ENCODE assay signal across 30 mouse cellular contexts in the genomic region with DNA sequence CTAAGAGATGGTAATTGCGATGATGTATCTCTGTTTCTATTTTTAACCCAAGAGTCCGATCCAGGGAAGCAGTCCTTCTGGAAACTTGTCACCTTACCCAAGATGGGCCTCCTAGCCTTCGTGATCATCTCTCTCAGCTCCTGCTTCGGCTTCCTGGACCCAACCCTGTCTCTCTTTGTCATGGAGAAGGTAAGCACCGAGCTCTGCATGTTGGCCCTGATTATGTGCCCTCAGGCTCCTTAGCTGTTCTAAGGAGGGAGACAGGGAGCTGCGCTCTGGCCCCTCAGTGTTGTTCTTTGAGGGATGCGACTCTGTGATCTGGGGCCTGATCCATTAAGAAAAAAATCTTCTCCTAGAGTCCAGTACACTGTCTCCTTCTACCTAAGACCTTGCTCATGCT. TPM values are rescaled to one million over a fixed set of nuclear protein-coding genes. Genes with fewer than 3 reads are reported as not detected.
"Had no signal": no experiment of that assay in that cellular context is flagged by ENCODE, and none has a peak within 500 bp of the region (broad histone marks: within the 10 kb centered on the region; RNA-seq: fewer than 3 reads in every experiment).

No protein-coding gene starts in this region.

- H3K4me3 ChIP-seq: gastrocnemius, adult 2 months; heart, embryonic 15.5 days; hindbrain, embryonic 10.5 days; hindbrain, embryonic 12.5 days; intestine, embryonic 15.5 days; layer of hippocampus, adult 2 months; limb, embryonic 13.5 days; limb, embryonic 15.5 days; liver, embryonic 12.5 days had no signal

- H3K9me3 ChIP-seq: heart, embryonic 15.5 days; hindbrain, embryonic 10.5 days; hindbrain, embryonic 12.5 days; intestine, embryonic 15.5 days; limb, embryonic 13.5 days; limb, embryonic 15.5 days; liver, embryonic 12.5 days had no signal

- H3K4me1 ChIP-seq: heart, embryonic 15.5 days; hindbrain, embryonic 12.5 days; intestine, embryonic 15.5 days; limb, embryonic 13.5 days; limb, embryonic 15.5 days; liver, embryonic 12.5 days had no signal

- H3K27me3 ChIP-seq: heart, embryonic 15.5 days; hindbrain, embryonic 12.5 days; intestine, embryonic 15.5 days; limb, embryonic 13.5 days; limb, embryonic 15.5 days; liver, embryonic 12.5 days had no signal

- H3K4me2 ChIP-seq: heart, embryonic 15.5 days; hindbrain, embryonic 12.5 days; hindbrain, embryonic 14.5 days; intestine, embryonic 15.5 days; limb, embryonic 13.5 days; limb, embryonic 15.5 days; liver, embryonic 12.5 days had no signal

- H3K27ac ChIP-seq: gastrocnemius, adult 2 months; heart, embryonic 15.5 days; hindbrain, embryonic 10.5 days; hindbrain, embryonic 12.5 days; hindbrain, embryonic 14.5 days; intestine, embryonic 15.5 days; layer of hippocampus, adult 2 months; limb, embryonic 13.5 days; limb, embryonic 15.5 days; liver, embryonic 12.5 days; liver, embryonic 14.5 days had no signal

- DNase-seq: gastrocnemius, adult 2 months; gastrocnemius, postnatal 10 days; gastrocnemius, postnatal 25 days; heart, adult 18-20 months; heart, postnatal 4 days; kidney, adult 18-20 months; kidney, adult 8-10 months; kidney, postnatal 10 days; kidney, postnatal 25 days; kidney, postnatal 4 days; layer of hippocampus, postnatal 36 days; left cerebral cortex, postnatal 4 days had no signal

- ATAC-seq: inflammation-experienced regulatory T-cells, adult 6 months; intestine, embryonic 15.5 days; intestine, postnatal 0 days; liver, embryonic 12.5 days had no signal

- H3K9ac ChIP-seq: heart, embryonic 15.5 days; hindbrain, embryonic 12.5 days; hindbrain, embryonic 14.5 days; intestine, embryonic 15.5 days; limb, embryonic 13.5 days; limb, embryonic 15.5 days; liver, embryonic 12.5 days; liver, embryonic 14.5 days had no signal

- H3K36me3 ChIP-seq: liver, embryonic 12.5 days had no signal

RNA-seq across cellular contexts. Expression of gene Slc18b1, which starts 19.5 kb away (rescaled TPM):
- polyA plus RNA-seq: inflammation-experienced regulatory T-cells, adult 6 months had no signal

RNA-seq across cellular contexts. Expression of gene Vnn3, which starts 35.0 kb away (rescaled TPM):
- total RNA-seq: gastrocnemius, adult 2 months; granulocyte monocyte progenitor cell, adult 5-6 weeks; heart, postnatal 25 days; left cerebral cortex, adult 18-20 months; left cerebral cortex, postnatal 10 days had no signal
- polyA plus RNA-seq: hindbrain, embryonic 10.5 days; hindbrain, embryonic 12.5 days; hindbrain, embryonic 14.5 days; inflammation-experienced regulatory T-cells, adult 6 months; kidney, embryonic 14.5 days; limb, embryonic 11.5 days; limb, embryonic 13.5 days; limb, embryonic 15.5 days; liver, embryonic 12.5 days had no signal
